Mouse (Mus musculus): Measurements from ENCODE around the gene Dnase1l3. TPM values are rescaled to one million over a fixed set of nuclear protein-coding genes. Genes with fewer than 3 reads are reported as not detected.

Gene Dnase1l3
- total and polyA plus RNA-seq, 2 experiments from 2014 or later = 0.07 TPM; not detected in 1

GRCm38 (mm10) chr14:7919921-7920320 is 74.5 kb downstream of the Dnase1l3 start:
- peaks cover 78% of the 10 kb centered on the region for H3K36me3 ChIP-seq (ENCODE audit: insufficient read depth, low read length)

GRCm38 (mm10) chr14:7919309-7919708 is 75.1 kb downstream of the Dnase1l3 start:
- no peaks in the 10 kb centered on the region for H3K27me3 ChIP-seq (ENCODE audit: insufficient read depth, low read length)
- no peak overlapping the region for H3K4me3 ChIP-seq (ENCODE audit: low read depth, low read length)
- WGBS = 91% methylated on average over 5 of the region's 5 CpGs
- no peaks in the 10 kb centered on the region for H3K9me3 ChIP-seq (ENCODE audit: low read length)
- no peak overlapping the region for H3K27ac ChIP-seq (ENCODE audit: low read depth, low read length)
- TF ChIP-seq CTCF (IDR thresholded peaks at IDR 0.05) = no peak
- no peak overlapping the region for H3K9ac ChIP-seq (replicated peaks; ENCODE audit: low read length, poor library complexity, severe bottlenecking)
- no peak for ATAC-seq (ENCODE audit: low FRiP score)
- DNase-seq (ENCODE audit: low spot score) = no peak
- no peak overlapping the region for H3K4me2 ChIP-seq (ENCODE audit: low read depth, low read length, poor library complexity, severe bottlenecking)
- peaks cover 82% of the 10 kb centered on the region for H3K36me3 ChIP-seq (ENCODE audit: insufficient read depth, low read length)
- no peaks in the 10 kb centered on the region for H3K4me1 ChIP-seq (ENCODE audit: insufficient read depth, low read length)

More at GRCm38 (mm10) chr14:7919921-7920320, 74.5 kb downstream of the Dnase1l3 start:
- H3K27me3 ChIP-seq (ENCODE audit: insufficient read depth, low read length) = no peaks in the 10 kb centered on the region
- no peak overlapping the region for H3K27ac ChIP-seq (ENCODE audit: low read depth, low read length)
- no peak for ATAC-seq (ENCODE audit: low FRiP score)
- TF ChIP-seq CTCF (IDR thresholded peaks at IDR 0.05) = no peak
- no peak for DNase-seq (ENCODE audit: low spot score)
- no peaks in the 10 kb centered on the region for H3K4me1 ChIP-seq (ENCODE audit: insufficient read depth, low read length)
- H3K9me3 ChIP-seq (ENCODE audit: low read length) = no peaks in the 10 kb centered on the region
- WGBS = 64% methylated on average over 4 of the region's 4 CpGs
- no peak overlapping the region for H3K4me2 ChIP-seq (ENCODE audit: low read depth, low read length, poor library complexity, severe bottlenecking)
- no peak overlapping the region for H3K4me3 ChIP-seq (ENCODE audit: low read depth, low read length)
- no peak overlapping the region for H3K9ac ChIP-seq (replicated peaks; ENCODE audit: low read length, poor library complexity, severe bottlenecking)

GRCm38 (mm10) chr14:7918150-7918991 is 76.0 kb downstream of the Dnase1l3 start:
- Histone ChIP-seq H3K9me3 (ENCODE audit: low read length) (no peaks in the 10 kb centered on the region), H3K27me3 (ENCODE audit: insufficient read depth, low read length) (no peaks in the 10 kb centered on the region), H3K4me2 (ENCODE audit: low read depth, low read length, poor library complexity, severe bottlenecking) (no peak overlapping the region), H3K4me3 (ENCODE audit: low read depth, low read length) (no peak overlapping the region), H3K27ac (ENCODE audit: low read depth, low read length) (no peak overlapping the region), H3K4me1 (ENCODE audit: insufficient read depth, low read length) (no peaks in the 10 kb centered on the region), H3K9ac (replicated peaks; ENCODE audit: low read length, poor library complexity, severe bottlenecking) (no peak overlapping the region), H3K36me3 (ENCODE audit: insufficient read depth, low read length) (peaks cover 78% of the 10 kb centered on the region)
- DNase-seq (ENCODE audit: low spot score) (no peak), ATAC-seq (ENCODE audit: low FRiP score) (no peak)
- TF ChIP-seq CTCF (IDR thresholded peaks at IDR 0.05) = no peak
- 79% methylated on average over 6 of the region's 6 CpGs for WGBS

Other genes with a start within 250 kb of the Dnase1l3 start
- not detected in 2 replicates for gene Gm26661, start 203.0 kb downstream of the Dnase1l3 start, total RNA-seq (2014; rRNA removed)
- 0.96 TPM in 1 of 2 replicates, not detected in the other for gene Gm26661, start 203.0 kb downstream of the Dnase1l3 start, polyA plus RNA-seq (2015; fragmentation: Nextera tagmentation; extraction: Ambion mirVana)
- gene Flnb, start 176.6 kb downstream of the Dnase1l3 start, total RNA-seq (2014; rRNA removed) = 23.7 and 34.3 TPM in 2 replicates
- gene Flnb, start 176.6 kb downstream of the Dnase1l3 start, polyA plus RNA-seq (2015; fragmentation: Nextera tagmentation; extraction: Ambion mirVana) = 3.5 and 7.0 TPM in 2 replicates
- gene Gm45521, start 37.3 kb downstream of the Dnase1l3 start, total RNA-seq (2014; rRNA removed) = not detected in 2 replicates
- 0.41 and 0.53 TPM in 2 replicates for gene Gm45521, start 37.3 kb downstream of the Dnase1l3 start, polyA plus RNA-seq (2015; fragmentation: Nextera tagmentation; extraction: Ambion mirVana)
- gene Abhd6, start 8.3 kb upstream of the Dnase1l3 start, total RNA-seq (2014; rRNA removed) = 14.7 and 17.6 TPM in 2 replicates
- gene Abhd6, start 8.3 kb upstream of the Dnase1l3 start, polyA plus RNA-seq (2015; fragmentation: Nextera tagmentation; extraction: Ambion mirVana) = 34.7 and 35.7 TPM in 2 replicates
- gene Rpp14, start 85.8 kb upstream of the Dnase1l3 start, total RNA-seq (2014; rRNA removed) = 20.6 and 31.1 TPM in 2 replicates
- gene Rpp14, start 85.8 kb upstream of the Dnase1l3 start, polyA plus RNA-seq (2015; fragmentation: Nextera tagmentation; extraction: Ambion mirVana) = 35.5 and 39.6 TPM in 2 replicates
- gene Pxk, start 103.6 kb upstream of the Dnase1l3 start, total RNA-seq (2014; rRNA removed) = 37.3 and 55.5 TPM in 2 replicates
- gene Pxk, start 103.6 kb upstream of the Dnase1l3 start, polyA plus RNA-seq (2015; fragmentation: Nextera tagmentation; extraction: Ambion mirVana) = 54.3 and 58.3 TPM in 2 replicates
- 153 and 192 TPM in 2 replicates for gene Pdhb, start 178.5 kb upstream of the Dnase1l3 start, total RNA-seq (2014; rRNA removed)
- gene Pdhb, start 178.5 kb upstream of the Dnase1l3 start, polyA plus RNA-seq (2015; fragmentation: Nextera tagmentation; extraction: Ambion mirVana) = 256 and 264 TPM in 2 replicates
- 18.7 and 23.1 TPM in 2 replicates for gene Kctd6, start 219.6 kb upstream of the Dnase1l3 start, total RNA-seq (2014; rRNA removed)
- 33.6 and 42.8 TPM in 2 replicates for gene Kctd6, start 219.6 kb upstream of the Dnase1l3 start, polyA plus RNA-seq (2015; fragmentation: Nextera tagmentation; extraction: Ambion mirVana)

Measured in midbrain, postnatal 0 days (tissue).